Mouse (Mus musculus): ENCODE measurements around the gene Ier5l. TPM values are rescaled to one million over a fixed set of nuclear protein-coding genes. Genes with fewer than 3 reads are reported as not detected.

Ier5l gene
- total RNA-seq, 1 experiment: 17.7 TPM

GRCm38 (mm10) chr2:30503677-30504621 is 29.9 kb upstream of the Ier5l start:
- DNase-seq (ENCODE audit: low read depth, low spot score): no peak
- TF ChIP-seq ZC3H11A (IDR thresholded peaks at IDR 0.05; ENCODE audit: borderline replicate concordance, low read depth, low read length) (no peak), MAFK (IDR thresholded peaks at IDR 0.05; ENCODE audit: insufficient read depth, low read depth, low read length) (no peak), ZNF384 (IDR thresholded peaks at IDR 0.05; ENCODE audit: low read depth, low read length) (peak; percentile 38; the same call in 1 of the 2 replicates), HCFC1 (IDR thresholded peaks at IDR 0.05; ENCODE audit: borderline replicate concordance, insufficient read depth, low read length) (no peak)
- Histone ChIP-seq H3K36me3 (ENCODE audit: control insufficient read depth, insufficient read depth, low read length, poor library complexity, severe bottlenecking) (no peaks in the 10 kb centered on the region), H3K9me3 (ENCODE audit: control insufficient read depth, insufficient read depth, low read depth, low read length) (no peaks in the 10 kb centered on the region), H3K4me3 (ENCODE audit: insufficient read depth in 1 of 2, low read depth in 1 of 2, low read length in 2 of 2, poor library complexity in 1 of 2, severe bottlenecking in 1 of 2) (no peak overlapping the region), H3K27ac (ENCODE audit: insufficient read depth, low read depth, low read length, poor library complexity, severe bottlenecking) (no peak overlapping the region), H3K9ac (ENCODE audit: insufficient read depth, low read depth, low read length, poor library complexity, severe bottlenecking) (no peak overlapping the region), H3K4me1 (ENCODE audit: control insufficient read depth in 2 of 2, insufficient read depth in 2 of 2, low read length in 2 of 2, poor library complexity in 1 of 2) (peaks cover 0 to 10% of the 10 kb centered on the region in 2 experiments; a peak in 1 of 4 replicates)
- in situ Hi-C loops (cut with MboI; ENCODE audit: low sequenced_read_pairs in 2 of 2, unreplicated experiment in 2 of 2): no loop called here

GRCm38 (mm10) chr2:30501701-30502100 is 27.7 kb upstream of the Ier5l start:
- Histone ChIP-seq H3K27ac (ENCODE audit: insufficient read depth, low read depth, low read length, poor library complexity, severe bottlenecking) (no peak overlapping the region), H3K4me3 (ENCODE audit: insufficient read depth in 1 of 2, low read depth in 1 of 2, low read length in 2 of 2, poor library complexity in 1 of 2, severe bottlenecking in 1 of 2) (no peak overlapping the region), H3K9ac (ENCODE audit: insufficient read depth, low read depth, low read length, poor library complexity, severe bottlenecking) (no peak overlapping the region), H3K9me3 (ENCODE audit: control insufficient read depth, insufficient read depth, low read depth, low read length) (no peaks in the 10 kb centered on the region), H3K4me1 (ENCODE audit: control insufficient read depth in 2 of 2, insufficient read depth in 2 of 2, low read length in 2 of 2, poor library complexity in 1 of 2) (peaks cover 0 to 11% of the 10 kb centered on the region in 2 experiments; a peak in 2 of 4 replicates), H3K36me3 (ENCODE audit: control insufficient read depth, insufficient read depth, low read length, poor library complexity, severe bottlenecking) (no peaks in the 10 kb centered on the region)
- in situ Hi-C loops (cut with MboI; ENCODE audit: low sequenced_read_pairs in 2 of 2, unreplicated experiment in 2 of 2): no loop called here
- no peak for DNase-seq (ENCODE audit: low read depth, low spot score)
- TF ChIP-seq HCFC1 (IDR thresholded peaks at IDR 0.05; ENCODE audit: borderline replicate concordance, insufficient read depth, low read length) (no peak), MAFK (IDR thresholded peaks at IDR 0.05; ENCODE audit: insufficient read depth, low read depth, low read length) (no peak), ZC3H11A (IDR thresholded peaks at IDR 0.05; ENCODE audit: borderline replicate concordance, low read depth, low read length) (no peak), CHD2 (IDR thresholded peaks at IDR 0.05; ENCODE audit: low read depth, low read length) (no peak)

DNA sequence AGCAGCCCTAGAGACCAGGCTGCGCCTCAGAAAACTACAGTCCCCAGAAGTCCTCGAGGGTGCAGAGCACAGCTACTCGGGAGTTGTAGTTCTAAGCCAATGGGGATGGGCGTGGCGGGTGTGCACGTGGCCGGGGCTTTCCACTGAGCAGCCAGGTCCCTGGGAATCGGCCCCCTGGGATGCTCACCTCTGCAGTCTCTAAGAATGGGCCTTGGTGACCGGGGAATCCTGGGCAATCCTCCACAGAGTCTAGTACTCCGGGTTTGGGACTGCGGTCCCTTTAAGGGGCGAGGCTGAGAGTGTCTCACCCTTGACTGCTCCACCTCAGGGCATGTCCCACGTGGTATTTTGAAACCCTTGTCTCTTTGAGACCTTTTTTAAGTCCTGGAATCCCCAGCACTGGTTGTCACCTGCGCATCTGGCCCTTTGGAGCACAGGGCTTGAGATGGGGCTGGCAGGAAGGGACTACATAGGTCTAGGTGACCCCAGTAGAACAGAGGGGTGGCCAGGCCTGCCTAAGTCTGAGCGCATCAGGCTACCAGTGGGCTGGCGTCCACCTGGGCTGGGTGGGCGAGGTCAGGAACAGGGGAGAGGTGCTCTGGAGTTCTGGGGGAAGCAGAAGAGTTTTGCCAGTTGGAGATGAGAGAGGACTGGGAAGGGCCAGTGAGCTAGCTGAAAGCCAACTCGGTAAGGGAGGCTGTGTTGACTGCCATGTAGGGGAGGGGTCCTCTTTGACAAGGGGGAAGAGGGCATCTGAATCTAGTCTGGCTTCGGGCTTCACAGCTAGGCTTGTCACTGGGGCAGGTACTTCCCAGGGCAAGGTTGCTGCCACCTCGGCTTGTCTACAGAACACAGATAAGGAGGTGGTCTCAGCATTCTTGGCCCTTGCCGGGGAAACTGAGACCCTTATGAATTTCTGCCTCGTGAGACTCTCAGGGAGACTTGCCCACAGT is 22.2 kb upstream of the Ier5l start:
- peak; percentile 62 for DNase-seq (ENCODE audit: low read depth, low spot score)
- in situ Hi-C loops (cut with MboI; ENCODE audit: low sequenced_read_pairs in 2 of 2, unreplicated experiment in 2 of 2): no loop called here
- no peaks in the 10 kb centered on the region for H3K36me3 ChIP-seq (ENCODE audit: control insufficient read depth, insufficient read depth, low read length, poor library complexity, severe bottlenecking)
- H3K9me3 ChIP-seq (ENCODE audit: control insufficient read depth, insufficient read depth, low read depth, low read length): no peaks in the 10 kb centered on the region
- no peak overlapping the region for H3K27ac ChIP-seq (ENCODE audit: insufficient read depth, low read depth, low read length, poor library complexity, severe bottlenecking)
- H3K4me1 ChIP-seq (ENCODE audit: control insufficient read depth in 2 of 2, insufficient read depth in 2 of 2, low read length in 2 of 2, poor library complexity in 1 of 2): peaks cover 0 to 12% of the 10 kb centered on the region in 2 experiments; a peak in 2 of 4 replicates
- TF ChIP-seq HCFC1 (IDR thresholded peaks at IDR 0.05; ENCODE audit: borderline replicate concordance, insufficient read depth, low read length): peak; percentile 99
- no peak for TF ChIP-seq ZNF384 (IDR thresholded peaks at IDR 0.05; ENCODE audit: low read depth, low read length)
- H3K9ac ChIP-seq (ENCODE audit: insufficient read depth, low read depth, low read length, poor library complexity, severe bottlenecking): 0 out of 2 replicates have a peak overlapping the region, but pooled peaks have one; percentile 6
- no peak overlapping the region for H3K4me3 ChIP-seq (ENCODE audit: insufficient read depth in 1 of 2, low read depth in 1 of 2, low read length in 2 of 2, poor library complexity in 1 of 2, severe bottlenecking in 1 of 2)

DNA sequence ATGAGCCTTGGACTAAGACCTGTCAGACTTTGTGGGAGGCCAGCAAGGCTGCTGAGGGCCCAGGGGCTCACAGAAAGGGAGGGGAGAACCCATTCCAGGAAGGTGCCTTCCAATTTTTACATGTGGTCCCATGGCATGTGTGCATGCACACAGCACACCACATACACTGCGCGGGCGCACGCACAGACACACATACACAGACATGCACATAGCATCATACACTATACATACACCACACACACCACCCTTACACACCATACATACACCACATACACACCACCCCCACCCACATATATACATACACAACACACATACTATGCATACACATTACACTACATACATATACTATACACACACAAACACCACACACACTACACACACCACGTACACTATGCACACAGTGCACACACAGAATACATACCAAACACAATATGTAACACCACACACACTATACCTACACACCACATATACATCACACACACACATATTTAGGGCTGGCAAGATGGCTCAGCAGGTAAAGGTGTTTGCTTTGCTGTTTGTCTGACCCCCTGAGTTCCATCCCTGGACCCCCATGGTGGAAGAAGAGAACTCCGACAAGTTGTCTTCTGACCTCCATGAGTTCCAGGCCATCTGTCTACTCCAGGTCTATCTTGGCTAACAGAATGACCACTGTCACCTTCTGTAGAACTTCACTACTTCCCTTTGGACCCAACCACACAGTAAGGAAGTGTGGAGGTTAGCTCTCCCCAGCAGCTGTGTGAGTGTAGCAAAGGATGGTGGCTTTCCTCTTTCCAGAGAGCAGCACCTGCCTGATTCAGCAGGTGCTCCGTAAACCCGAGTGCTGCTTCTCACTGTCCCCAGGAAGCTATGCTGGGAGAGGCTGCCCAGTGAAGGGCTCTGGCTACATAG is 21.2 kb upstream of the Ier5l start:
- in situ Hi-C loops (cut with MboI; ENCODE audit: low sequenced_read_pairs in 2 of 2, unreplicated experiment in 2 of 2): no loop called here
- no peak overlapping the region for H3K9ac ChIP-seq (ENCODE audit: insufficient read depth, low read depth, low read length, poor library complexity, severe bottlenecking)
- peaks cover 0 to 12% of the 10 kb centered on the region in 2 experiments; a peak in 2 of 4 replicates for H3K4me1 ChIP-seq (ENCODE audit: control insufficient read depth in 2 of 2, insufficient read depth in 2 of 2, low read length in 2 of 2, poor library complexity in 1 of 2)
- H3K36me3 ChIP-seq (ENCODE audit: control insufficient read depth, insufficient read depth, low read length, poor library complexity, severe bottlenecking): no peaks in the 10 kb centered on the region
- H3K9me3 ChIP-seq (ENCODE audit: control insufficient read depth, insufficient read depth, low read depth, low read length): no peaks in the 10 kb centered on the region
- H3K4me3 ChIP-seq (ENCODE audit: insufficient read depth in 1 of 2, low read depth in 1 of 2, low read length in 2 of 2, poor library complexity in 1 of 2, severe bottlenecking in 1 of 2): no peak overlapping the region
- DNase-seq (ENCODE audit: low read depth, low spot score): no peak
- TF ChIP-seq ZNF384 (IDR thresholded peaks at IDR 0.05; ENCODE audit: low read depth, low read length): no peak
- no peak for TF ChIP-seq CHD2 (IDR thresholded peaks at IDR 0.05; ENCODE audit: low read depth, low read length)
- TF ChIP-seq MAFK (IDR thresholded peaks at IDR 0.05; ENCODE audit: insufficient read depth, low read depth, low read length): no peak
- TF ChIP-seq HCFC1 (IDR thresholded peaks at IDR 0.05; ENCODE audit: borderline replicate concordance, insufficient read depth, low read length): no peak
- TF ChIP-seq ZC3H11A (IDR thresholded peaks at IDR 0.05; ENCODE audit: borderline replicate concordance, low read depth, low read length): no peak
- no peak overlapping the region for H3K27ac ChIP-seq (ENCODE audit: insufficient read depth, low read depth, low read length, poor library complexity, severe bottlenecking)

Data from ES-E14 (cell line).